8 mouse cellular contexts compared by ENCODE assay signal in genomic region chr16:18626376-18626878, GRCm38 (mm10). TPM values are rescaled to one million over a fixed set of nuclear protein-coding genes. Genes with fewer than 3 reads are reported as not detected.
DNase-seq lines count a peak whose midpoint lies in the region; ATAC-seq and TF ChIP-seq lines count a peak whose summit lies in the region.

Gm49601 (minus strand) TSS chr16:18626427.

- H3K27me3 ChIP-seq in G1E (ENCODE audit: insufficient read depth, low read length), result peaks cover 42% of the 10 kb centered on the region
- H3K27me3 ChIP-seq in lung, embryonic 15.5 days, result peaks cover 67% of the 10 kb centered on the region

- under 1% methylated on average over 33 of the region's 65 CpGs for WGBS in lung, embryonic 15.5 days

- peak within 1 kb of the TSS; percentile 7; the same call in 1 of the 2 replicates for H3K4me3 ChIP-seq in G1E (ENCODE audit: low read depth, low read length)
- peak within 1 kb of the TSS; percentile 55 for H3K4me3 ChIP-seq in lung, embryonic 15.5 days

- ATAC-seq in G1E (ENCODE audit: extremely low read depth, insufficient number of reproducible peaks, low FRiP score, poor library complexity, severe bottlenecking), result no peak
- peak; percentile 63 to 72 for ATAC-seq in hematopoietic stem cell, adult 5-6 weeks (replicated peaks in 1 of 2; ENCODE audit: insufficient read depth in 1 of 2, low FRiP score in 2 of 2, low TSS enrichment in 1 of 2, low read depth in 1 of 2, poor library complexity in 2 of 2, severe bottlenecking in 2 of 2)
- peak; percentile 33 for ATAC-seq in lung, embryonic 15.5 days (ENCODE audit: borderline replicate concordance, extremely low read depth, low FRiP score, low TSS enrichment)

- H3K27ac ChIP-seq in lung, embryonic 15.5 days, result no peak within 1 kb of the TSS

- no peaks in the 10 kb centered on the region for H3K4me1 ChIP-seq in G1E (ENCODE audit: insufficient read depth, low read depth, low read length)
- H3K4me1 ChIP-seq in lung, embryonic 15.5 days, result peaks cover 42% of the 10 kb centered on the region

- H3K4me2 ChIP-seq in lung, embryonic 15.5 days, result peak within 1 kb of the TSS; percentile 95

- no peak for DNase-seq in G1E (ENCODE audit: low spot score)
- DNase-seq in cerebellum, adult 18-20 months, result peak; percentile 87 to 96
- DNase-seq in forelimb bud, embryonic 11.5 days (ENCODE audit: low read depth, low spot score), result peak; percentile 83
- DNase-seq in layer of hippocampus, adult 8-10 months (ENCODE audit: low spot score in 2 of 2), result peak; percentile 73 to 81
- peak; percentile 81 for DNase-seq in ovary, adult 18-20 months (ENCODE audit: low spot score)
- DNase-seq in thymus, postnatal 0 days (ENCODE audit: low spot score), result peak; percentile 83

- H3K9me3 ChIP-seq in G1E (replicated peaks), result peaks cover 36% of the 10 kb centered on the region
- H3K9me3 ChIP-seq in lung, embryonic 15.5 days, result no peaks in the 10 kb centered on the region

- peak within 1 kb of the TSS; percentile 38 for H3K9ac ChIP-seq in lung, embryonic 15.5 days

- no peaks in the 10 kb centered on the region for H3K36me3 ChIP-seq in G1E (replicated peaks)
- peaks cover 12% of the 10 kb centered on the region; the same call in 1 of the 2 replicates for H3K36me3 ChIP-seq in lung, embryonic 15.5 days

- TF ChIP-seq CTCF in G1E (IDR thresholded peaks at IDR 0.05; ENCODE audit: low read depth, low read length), result no peak

RNA-seq across cellular contexts. Expression of gene Gm49601, which starts in this region (rescaled TPM):
- total RNA-seq in G1E (2014; fragmentation: Nextera tagmentation) (not detected in 2 replicates), G1E (2017) (0.33 TPM in 1 of 2 replicates, not detected in the other)
- polyA plus RNA-seq in G1E (2012), result not detected in 2 replicates
- total RNA-seq in hematopoietic stem cell, adult 5-6 weeks (2017), result 2.1 TPM in 1 of 2 replicates, not detected in the other
- 100 to 1,000 TPM; 169 to 200 (median 179) TPM for total RNA-seq in layer of hippocampus, adult 8-10 months (2022)
- 3.2 and 4.0 TPM in 2 replicates for polyA plus RNA-seq in lung, embryonic 15.5 days (2015; fragmentation: Nextera tagmentation; extraction: Ambion mirVana)
- polyA plus RNA-seq in thymus, postnatal 0 days (2015; fragmentation: Nextera tagmentation; extraction: Ambion mirVana), result not detected in 2 replicates

Comparison
In these comparisons a context has a peak if more than half of its experiments do, and no peak if none do; other contexts are left out.
1. RNA of gene Gm49601 (total RNA-seq): 169 to 200 TPM in layer of hippocampus, adult 8-10 months; 0.33 TPM in G1E and 2.1 TPM in hematopoietic stem cell, adult 5-6 weeks; every median in the first group is over 10 times any median in the second.
2. Peak in DNase-seq in thymus, postnatal 0 days; RNA of the gene not detected or under 1 TPM.